Mouse (Mus musculus) thymus, postnatal 25 days (tissue): ENCODE results near the gene Clcn1.

Source experiments
- DNase-seq: peaks from one replicate; pipeline ENCODE4 v3.0.0; 2022

Gene Clcn1

DNA sequence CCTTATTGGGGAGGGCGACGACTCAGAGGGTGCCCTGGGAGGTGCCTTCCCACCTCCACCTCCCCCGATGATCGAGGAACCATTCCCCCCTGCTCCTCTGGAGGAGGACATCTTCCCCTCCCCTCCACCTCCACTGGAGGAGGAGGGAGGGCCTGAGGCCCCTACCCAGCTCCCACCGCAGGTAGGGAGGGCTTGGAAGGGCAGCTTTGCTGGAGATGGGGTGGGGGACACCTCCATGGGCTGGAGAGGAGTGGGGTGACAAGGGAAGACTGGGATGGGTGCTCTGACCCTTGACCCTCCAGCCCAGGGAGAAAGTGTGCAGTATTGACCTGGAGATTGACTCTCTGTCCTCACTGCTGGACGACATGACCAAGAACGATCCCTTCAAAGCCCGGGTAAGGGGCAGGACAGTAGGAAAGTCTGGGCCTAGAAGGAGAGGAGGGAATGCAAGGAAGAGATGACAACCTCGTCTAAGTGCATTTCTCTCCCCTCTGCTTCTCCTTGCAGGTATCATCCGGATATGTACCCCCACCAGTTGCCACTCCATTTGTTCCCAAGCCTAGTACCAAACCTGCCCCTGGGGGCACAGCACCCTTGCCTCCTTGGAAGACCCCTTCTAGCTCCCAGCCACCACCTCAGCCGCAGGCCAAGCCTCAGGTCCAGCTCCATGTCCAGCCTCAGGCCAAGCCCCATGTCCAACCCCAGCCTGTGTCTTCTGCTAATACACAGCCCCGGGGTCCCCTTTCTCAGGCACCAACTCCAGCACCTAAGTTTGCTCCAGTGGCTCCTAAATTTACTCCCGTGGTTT, 64.7 kb downstream of the Clcn1 start:
- no peak for DNase-seq

DNA sequence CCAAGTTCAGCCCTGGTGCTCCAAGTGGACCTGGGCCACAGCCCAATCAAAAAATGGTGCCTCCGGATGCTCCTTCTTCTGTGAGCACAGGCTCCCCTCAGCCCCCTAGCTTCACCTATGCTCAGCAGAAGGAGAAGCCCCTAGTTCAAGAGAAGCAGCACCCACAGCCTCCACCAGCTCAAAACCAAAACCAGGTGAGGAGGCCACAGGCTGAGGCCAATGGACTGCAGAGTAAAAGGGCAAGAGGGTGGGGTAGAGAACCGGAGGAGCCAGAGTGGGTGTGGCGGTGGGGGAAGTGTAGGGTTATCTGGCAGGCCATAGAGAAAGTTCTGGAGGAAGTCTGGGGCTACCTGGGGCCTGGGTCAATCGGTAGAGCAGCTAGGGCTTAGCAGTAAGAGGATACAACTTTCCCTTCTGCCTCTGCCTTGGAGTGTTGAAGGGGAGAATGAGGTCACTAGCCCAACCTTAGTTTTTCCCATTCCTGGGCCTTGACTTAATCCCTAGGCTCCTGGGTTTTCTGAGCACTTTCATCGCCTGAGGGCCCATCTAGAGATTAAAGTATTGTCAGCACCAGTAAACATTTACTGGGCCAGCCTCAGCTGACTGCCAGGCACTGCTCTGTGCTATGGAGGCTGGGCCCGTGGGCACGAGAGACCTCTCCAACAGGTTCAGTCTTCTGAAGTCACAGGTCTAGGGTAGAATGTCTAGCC, 65.4 kb downstream of the Clcn1 start:
- no peak for DNase-seq

- DNase-seq: no peak
Observed at GRCm38 (mm10) chr6:42352486-42352846, 66.0 kb downstream of the Clcn1 start.

DNA sequence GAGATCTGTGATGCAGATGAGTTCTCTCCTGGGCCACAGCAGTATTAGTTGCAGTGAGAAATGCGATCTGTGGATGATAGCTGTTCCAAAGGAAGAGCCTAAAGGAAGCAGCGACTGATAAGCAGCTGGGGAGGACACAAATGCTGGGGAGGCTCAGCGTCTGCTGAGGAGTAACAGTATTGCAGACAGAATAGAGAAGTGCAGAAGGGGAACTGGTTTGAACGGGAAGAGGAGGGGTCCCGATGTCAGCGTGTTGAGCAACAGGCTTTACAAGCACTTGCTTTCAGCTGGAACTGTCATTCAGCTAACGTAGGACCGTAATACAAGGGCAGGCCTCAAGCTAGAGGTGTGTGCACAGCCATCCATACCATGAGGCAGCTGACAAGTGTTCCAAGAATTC, 66.7 kb downstream of the Clcn1 start:
- DNase-seq: no peak

- DNase-seq: no peak
Observed at GRCm38 (mm10) chr6:42354076-42355019, 67.9 kb downstream of the Clcn1 start.

GRCm38 (mm10) chr6:42355366-42355765, 68.9 kb downstream of the Clcn1 start:
- DNase-seq: no peak

DNA sequence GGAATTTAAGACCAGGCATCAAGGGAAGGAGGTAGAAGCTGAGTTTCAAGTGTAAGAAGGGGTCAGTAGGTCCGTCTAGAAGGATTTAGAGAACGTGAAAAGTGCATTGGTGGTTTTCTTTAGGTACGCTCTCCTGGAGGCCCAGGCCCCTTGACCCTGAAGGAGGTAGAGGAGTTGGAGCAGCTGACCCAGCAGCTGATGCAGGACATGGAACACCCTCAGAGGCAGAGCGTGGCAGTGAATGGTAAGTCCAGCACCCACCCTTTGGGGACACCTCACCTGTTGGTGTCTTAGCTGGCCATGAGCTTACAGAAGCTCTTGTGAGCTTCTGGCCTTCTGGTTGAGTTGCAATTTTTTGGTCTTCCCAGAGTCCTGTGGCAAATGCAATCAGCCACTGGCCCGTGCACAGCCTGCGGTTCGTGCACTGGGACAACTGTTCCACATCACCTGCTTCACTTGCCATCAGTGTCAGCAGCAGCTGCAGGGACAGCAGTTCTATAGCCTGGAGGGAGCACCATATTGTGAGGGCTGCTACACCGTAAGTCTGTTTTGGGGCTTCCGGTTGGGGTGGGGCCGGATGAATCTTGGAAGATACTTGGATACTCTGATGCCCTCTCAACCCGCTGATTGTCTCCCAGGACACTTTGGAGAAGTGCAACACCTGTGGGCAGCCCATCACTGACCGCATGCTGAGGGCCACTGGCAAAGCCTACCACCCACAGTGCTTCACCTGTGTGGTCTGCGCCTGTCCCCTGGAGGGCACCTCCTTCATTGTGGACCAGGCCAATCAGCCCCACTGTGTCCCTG, 69.5 kb downstream of the Clcn1 start:
- no peak for DNase-seq

- no peak for DNase-seq
Observed at GRCm38 (mm10) chr6:42356913-42357312, 70.4 kb downstream of the Clcn1 start.

- DNase-seq: no peak
Observed at GRCm38 (mm10) chr6:42357901-42358300, 71.4 kb downstream of the Clcn1 start.

- no peak for DNase-seq
Observed at GRCm38 (mm10) chr6:42358901-42359300, 72.4 kb downstream of the Clcn1 start.

- no peak for DNase-seq
Observed at GRCm38 (mm10) chr6:42359364-42360147, 73.1 kb downstream of the Clcn1 start.

DNA sequence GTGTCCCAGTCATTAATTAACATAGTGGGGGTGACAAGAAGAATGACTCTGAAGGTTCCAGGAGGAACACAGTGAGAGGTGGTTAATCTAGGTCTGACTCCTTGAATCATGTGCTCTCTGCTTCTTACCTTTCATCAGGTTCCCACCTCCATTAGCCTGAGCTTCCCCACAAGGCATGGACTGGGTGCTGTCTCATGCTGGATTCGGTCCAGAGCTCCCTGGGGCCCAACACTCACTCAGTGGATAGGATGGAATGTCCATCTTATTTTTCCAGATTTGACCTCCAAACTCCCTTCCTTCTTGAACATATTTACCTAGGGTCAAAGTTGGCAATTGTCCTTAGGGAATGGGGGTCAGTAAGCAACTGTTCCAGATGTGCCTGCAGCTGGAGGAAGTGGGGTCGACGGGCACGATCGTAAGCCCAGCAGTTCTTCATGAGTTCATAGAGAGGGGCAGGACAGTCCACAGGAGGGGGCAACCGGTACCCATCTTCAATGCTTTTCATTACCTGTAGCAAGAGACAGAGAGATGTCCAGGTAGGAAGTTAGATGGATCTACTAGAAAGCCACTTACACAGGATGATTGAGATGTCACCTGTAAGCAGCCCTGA, 73.9 kb downstream of the Clcn1 start:
- no peak for DNase-seq

GRCm38 (mm10) chr6:42361041-42361895, 74.8 kb downstream of the Clcn1 start:
- no peak for DNase-seq

DNA sequence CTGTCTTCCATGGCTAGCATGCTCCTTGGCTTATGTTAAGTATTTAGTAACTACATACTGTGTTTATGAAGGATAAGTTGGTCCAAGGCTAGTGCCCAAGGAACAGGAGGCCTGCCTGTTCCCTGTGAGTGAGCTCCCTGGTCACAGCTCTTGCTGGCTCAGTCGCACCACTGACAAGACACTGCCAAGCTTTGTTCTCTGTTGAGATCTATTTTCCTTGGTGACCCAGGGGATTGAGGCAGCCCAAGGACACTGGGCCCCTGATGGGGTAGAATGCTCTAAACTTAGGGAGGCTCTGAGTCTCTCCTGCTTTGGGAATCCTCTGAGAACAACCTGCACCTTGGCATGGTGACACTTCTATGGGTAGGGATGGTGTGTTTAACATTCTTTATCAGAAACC, 75.6 kb downstream of the Clcn1 start:
- no peak for DNase-seq

GRCm38 (mm10) chr6:42362497-42362896, 76.0 kb downstream of the Clcn1 start:
- DNase-seq: no peak

- no peak for DNase-seq
Observed at GRCm38 (mm10) chr6:42362974-42363373, 76.5 kb downstream of the Clcn1 start.

DNA sequence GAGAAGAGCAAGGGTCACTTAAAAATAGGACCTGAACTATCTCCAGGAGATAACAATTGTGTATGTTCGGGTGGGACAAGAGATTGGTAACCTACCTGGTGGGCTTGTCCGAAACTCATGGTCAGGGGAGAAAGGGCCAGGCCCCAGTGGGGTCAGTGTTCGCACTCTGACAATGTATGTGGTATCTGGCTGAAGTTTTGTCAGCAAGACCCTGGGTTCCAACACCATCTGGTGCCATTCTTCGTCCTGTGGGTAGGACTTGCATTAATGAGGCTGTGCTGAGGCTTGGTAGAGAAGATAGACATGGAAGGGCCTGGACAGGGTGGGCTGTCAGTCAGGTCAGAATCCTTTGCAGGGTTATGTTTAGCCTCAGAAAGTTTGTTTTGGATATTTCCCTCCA, 77.6 kb downstream of the Clcn1 start:
- DNase-seq: no peak

GRCm38 (mm10) chr6:42364607-42365006, 78.1 kb downstream of the Clcn1 start:
- DNase-seq: no peak

DNA sequence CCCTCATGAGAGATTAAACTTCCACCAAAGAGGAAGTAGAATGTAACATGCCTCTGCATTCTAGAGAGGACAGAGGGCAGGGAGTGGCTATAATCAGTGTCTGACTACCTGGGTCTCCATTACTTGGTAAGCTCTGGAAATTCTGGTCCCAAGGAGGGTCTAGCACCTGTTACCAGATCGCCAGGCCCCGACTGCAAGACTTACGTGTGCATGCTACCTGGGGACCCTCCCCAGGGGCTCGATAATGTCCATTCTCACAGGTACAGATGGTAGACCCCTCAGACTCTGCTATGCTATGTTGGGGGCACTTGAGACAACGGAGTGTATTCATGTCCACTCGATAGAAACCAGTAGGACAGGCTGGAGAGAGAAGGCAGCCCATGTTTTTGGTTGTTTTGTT, 78.7 kb downstream of the Clcn1 start:
- no peak for DNase-seq
